Mouse (Mus musculus) lung, postnatal 25 days (tissue): Measurements from ENCODE around the gene Tle1.

Experiments
- DNase-seq: peaks from one replicate; pipeline ENCODE4 v3.0.0; 2022; ENCODE audit warnings: low spot score

The Tle1 gene

DNA sequence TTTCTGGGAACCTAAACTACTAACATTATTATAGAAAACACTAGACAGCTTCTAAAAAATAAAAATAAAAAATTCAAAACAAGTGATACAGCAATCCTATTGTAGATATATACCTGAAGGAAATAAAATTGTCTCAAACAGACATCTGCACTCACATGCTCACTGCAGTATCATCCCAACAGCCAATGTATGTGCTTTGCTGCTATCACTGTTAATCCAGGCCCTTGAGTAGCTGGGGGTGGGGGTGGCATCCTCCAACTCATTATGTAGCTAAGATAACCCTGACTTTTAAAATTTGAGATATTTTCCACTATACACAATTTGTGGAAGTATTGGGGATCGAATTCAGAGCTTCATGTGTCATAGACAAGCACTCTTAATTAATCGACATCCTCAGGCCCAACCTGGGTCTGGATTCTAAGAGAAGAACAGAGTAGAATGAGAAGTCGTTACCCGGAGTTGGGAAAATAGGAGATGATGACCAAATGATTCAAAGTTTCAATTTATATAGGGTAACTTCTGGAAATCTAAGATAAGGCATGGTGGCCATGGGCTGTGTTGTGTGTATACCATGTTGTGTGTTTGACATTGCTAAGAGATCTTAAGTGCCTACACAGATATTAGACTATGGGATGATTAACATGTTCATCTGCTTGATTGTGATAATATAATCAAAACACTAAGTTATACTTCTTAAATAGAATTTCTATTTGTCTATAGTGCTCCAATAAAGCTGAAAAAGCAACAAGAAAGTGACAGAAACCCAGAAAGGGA is 38.1 kb downstream of the Tle1 start:
- DNase-seq: no peak

DNA sequence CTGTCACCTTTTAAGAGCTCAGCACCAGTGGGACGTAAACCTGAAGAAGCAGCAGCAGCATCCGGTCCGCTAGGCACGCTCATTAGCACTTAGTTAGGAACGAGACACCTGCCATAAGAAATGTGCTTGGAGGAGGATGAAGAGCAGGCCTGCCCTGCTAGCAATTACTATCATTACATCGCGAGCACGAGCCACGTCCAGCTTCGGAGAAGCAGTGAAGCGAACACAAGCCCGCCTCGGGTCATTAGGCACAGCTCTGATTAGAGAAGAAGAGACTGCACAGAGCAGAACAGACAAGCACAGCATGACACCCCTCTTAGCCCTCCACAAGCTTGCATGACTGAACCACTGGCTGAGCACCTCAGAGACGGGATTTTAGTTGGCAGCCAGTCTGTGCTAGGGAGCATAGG is 40.6 kb downstream of the Tle1 start:
- no peak for DNase-seq

DNA sequence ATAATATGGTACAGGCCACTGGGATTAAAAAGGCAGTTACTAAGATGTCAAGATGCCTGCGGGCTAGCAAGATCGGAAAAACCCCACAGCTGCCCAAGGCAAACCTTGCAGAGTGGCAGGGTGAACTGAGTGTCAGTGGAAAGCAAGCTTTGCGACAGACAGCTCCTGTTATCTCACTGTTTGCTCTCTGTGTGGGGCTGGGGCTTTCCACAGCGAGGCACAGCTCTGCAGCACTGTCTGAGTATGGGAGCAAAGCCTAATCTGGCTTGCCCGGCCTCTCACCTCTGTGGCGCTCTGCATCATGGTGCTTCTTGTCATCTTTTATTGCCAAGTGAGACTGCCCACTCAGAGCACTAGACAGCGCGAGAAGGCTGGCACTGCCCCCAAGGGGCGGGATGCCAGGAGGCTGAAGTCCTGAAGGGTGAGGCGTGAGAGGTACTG is 42.8 kb downstream of the Tle1 start:
- DNase-seq: no peak

DNA sequence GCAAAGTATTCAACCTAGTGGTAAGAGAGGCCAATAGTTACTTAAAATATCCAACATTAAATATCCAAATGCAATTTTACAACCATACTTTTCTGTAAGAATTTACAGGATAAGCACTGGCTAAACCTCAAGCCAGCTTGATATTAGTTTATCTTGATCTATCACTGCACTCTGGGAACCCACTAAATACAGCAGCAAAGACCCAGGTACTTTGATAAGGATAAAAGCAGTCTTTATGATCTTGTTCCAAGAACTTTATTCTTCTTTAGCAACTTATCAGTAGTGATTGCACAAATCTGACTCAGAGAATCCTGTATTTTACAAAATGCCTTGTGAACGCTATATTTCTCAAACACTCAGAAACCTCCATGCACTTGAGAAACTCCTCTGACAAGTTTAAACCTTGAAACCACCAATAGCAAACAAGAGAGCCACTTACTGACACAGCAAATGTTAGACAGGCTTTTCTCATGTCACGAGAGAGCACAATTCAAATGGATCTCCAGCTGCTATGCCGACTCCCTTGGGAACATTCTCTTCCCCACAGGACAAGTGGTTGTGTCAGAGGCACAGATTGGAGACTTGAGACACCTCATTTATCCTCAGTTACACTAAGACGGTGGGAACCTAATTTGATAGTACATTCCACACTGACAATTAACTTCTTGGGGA is 50.1 kb downstream of the Tle1 start:
- DNase-seq: peak; percentile 48

DNA sequence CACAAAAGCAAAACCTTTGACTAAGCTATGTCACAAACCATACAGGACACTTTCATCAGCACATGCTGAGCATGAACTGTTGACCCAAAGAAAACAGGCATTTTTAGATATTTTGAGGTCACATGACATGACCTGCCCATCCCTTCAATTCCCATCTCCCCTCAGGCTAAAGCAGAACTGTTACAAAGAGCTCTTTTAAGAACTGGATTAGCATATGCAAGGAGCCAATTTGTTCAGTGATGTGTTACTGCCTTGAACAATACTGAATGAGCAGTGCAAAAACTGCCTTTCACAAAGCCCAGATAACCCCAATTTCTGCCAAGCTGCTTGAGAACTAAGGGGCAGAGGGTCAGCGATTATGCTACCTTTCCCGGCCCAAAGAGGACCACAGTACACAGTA is 54.7 kb downstream of the Tle1 start:
- no peak for DNase-seq

DNA sequence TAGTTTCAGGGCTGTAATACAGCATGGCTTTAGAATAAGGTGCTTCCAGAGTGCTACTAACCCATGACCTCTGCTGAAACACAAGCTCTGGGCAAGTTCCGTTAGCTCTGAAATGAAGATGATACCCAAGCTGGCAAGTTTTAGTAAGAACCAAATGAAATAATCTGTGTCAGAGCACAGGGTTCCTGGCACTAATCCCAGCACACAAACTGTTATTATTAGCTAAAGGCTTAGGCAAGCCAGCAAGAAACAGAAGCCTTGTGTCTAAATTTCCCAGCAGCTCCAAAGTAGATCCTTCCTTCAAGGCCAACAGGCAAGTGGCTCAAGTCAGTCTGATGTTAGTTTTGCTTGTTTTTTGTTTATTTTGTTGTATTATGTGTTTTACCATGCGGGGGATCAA is 56.2 kb downstream of the Tle1 start:
- no peak for DNase-seq

DNA sequence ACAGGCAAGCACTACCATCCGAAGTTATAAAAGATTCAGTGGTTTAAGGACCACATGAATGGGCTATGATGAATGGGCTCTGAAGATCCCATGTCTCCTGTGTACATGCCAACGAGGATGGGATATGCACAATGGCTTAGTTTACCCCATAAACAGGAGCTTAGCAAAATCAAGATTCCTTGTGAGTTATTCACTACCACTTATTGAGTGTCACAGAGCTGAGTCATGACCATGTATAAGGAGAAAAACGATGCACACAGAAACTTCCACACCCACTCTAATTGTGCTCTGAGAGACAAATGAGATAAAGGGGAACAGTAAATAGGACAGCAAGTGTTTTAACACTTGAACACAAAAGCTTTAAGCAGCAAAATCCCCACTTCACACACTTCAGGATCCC is 60.0 kb downstream of the Tle1 start:
- DNase-seq: no peak

DNA sequence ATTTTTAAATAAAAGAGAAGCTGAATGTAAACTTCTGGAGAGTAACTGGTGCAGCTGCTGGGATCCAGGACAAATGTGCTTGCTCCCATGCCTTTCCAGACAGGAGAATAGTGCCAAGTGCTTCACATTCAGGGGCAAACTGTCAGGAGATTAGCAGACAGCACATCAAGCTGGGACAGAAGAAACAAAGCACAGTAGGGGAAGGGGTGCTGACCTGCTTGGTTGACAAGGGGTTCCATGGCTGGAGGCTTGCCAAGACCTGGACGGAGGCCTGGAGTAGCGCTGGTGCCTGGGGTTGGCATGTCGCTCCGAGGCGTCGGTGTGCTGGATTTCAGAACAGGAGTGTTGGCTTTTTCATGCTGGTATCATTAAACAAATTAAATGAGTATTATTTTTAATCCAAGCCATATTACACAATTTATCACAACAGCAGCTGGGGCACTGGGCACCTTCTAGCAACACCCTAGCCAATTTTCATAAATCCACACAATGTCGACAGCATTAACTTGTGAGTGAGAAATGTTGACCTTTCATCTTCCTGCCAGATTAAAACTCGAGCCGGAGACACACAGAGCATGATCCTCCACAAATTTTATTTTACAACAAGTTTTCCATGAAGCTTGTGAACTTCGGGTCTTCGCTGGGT is 61.1 kb downstream of the Tle1 start:
- DNase-seq: no peak

DNA sequence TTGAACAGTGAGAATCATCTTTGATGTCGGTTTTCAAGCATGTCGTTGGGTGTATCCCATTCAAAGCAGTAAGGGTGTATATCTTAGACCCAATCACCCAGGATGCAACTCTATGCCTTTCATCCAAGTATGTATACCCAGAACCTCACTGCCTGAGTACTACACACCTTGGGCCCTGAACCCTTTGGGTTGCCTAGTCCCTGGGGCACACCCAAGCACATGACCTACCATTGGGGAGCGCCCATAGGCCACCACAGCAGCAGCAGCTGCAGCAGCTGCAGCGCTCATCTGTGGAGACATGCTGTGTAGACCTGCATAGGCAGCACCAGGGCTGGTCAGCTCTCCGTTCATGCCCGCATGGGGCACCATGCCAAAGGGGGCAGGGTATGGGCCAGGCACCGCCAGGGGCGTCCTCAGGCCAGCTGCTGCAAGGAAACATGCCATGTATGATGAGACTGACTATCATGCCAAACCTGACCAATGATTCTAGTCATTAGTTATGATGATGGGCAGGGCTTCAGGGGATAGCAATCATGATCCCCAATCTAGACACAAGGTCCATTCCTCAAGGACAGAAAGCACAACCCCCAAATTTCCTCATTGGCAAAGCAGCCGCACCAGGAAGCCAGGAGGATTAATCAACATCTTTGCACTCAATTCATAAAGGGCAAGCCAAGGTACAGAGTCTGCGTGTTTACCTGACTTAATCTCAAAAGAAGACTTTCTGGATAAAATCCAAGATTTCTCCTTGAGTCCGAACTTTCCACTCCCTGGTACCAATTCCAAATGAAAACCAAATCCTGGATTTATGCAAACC is 62.2 kb downstream of the Tle1 start:
- DNase-seq: no peak

DNA sequence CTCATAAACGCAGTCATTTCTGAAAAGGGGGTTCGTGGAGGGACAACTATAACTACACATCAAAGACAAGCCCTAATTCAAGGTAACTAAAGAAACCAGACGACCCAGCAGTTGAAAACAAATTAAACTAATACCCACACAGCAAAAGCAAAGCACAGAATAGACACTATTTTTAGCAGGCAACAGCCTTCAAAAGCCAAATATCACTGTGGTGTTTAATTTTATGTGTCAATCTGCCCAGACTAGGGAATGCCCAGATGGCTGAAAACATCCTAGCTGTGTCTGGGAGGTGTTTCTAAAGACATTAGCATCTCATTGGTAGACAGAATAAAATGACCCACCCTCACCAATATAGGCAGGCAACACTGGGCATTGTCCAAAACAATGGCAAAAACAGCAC is 68.1 kb downstream of the Tle1 start:
- DNase-seq: no peak

DNA sequence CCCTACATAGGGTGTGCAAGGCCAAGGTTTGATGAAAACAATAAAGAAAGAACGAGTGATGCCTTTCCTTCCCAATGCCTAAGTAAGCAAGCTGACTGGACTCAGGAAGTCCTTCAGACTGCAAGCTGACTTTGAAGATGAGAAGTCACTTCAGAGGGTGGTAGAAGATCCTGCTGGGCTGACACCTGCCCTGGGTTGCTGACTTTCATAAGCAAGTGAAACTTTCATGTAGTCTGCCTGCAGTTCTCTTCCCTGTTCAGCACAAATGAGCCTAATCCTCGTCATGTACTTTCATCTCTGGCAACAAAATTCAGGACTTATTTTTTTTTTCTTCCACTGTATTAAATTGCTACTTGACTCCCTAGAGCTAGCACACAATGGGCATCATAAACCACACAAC is 73.1 kb downstream of the Tle1 start:
- DNase-seq: no peak

DNA sequence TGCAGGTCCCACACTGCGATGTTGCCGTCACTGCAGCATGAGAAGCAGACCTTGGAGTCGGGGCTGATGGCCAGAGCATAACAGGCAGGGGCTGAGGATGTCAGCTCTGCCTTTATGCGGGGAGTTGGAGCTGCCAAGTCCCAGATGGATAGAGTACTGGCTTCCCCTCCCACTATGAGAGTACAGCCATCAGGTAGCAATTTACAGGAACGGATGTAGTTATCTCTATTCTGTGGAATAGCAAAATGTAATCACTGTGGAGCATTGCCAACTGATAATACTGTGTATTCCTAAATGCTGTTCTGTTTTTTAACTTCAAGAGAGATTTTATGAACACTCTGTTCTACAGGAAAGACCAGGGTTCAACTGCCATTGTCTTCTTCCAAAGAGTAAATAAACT is 75.9 kb downstream of the Tle1 start:
- DNase-seq: peak; percentile 51

DNA sequence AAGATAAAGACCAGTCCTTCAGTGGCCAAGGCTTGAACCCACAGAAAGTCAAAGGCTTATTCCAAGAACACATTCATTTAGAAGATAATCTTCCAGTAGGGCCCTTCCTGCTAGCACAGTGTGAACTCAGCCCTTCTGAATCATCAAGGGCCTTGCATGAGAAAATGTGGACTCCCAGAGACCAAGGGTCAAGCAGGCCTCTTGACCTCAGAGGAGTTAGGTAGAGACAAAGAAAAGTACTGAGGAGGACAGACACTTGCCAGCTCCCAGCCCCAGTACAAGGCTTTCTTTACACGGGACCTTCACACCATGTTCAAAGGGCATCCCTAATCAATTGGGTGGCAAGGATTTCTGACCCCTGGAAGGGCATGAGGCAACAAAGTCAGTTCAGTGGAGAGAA is 77.9 kb downstream of the Tle1 start:
- peak; percentile 19 for DNase-seq

DNA sequence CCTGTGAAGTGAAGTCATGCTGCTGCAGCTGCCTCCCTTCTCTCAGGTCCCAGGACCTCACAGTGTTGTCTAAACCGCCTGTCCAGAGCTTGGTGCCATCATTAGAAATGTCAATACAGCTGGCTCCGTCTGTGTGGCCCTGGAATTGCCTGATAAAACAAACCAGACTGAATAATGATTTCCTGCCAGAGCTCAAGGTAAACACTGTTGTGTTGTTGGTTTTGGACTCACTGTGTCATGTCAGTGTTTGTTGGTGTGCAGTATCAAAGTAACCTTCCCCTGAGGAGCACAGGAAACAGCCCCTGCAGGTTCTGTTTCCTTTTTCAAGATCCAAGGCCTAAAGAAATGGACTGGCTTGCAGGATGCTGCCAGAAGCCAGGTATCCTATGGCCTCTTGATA is 78.4 kb downstream of the Tle1 start:
- DNase-seq: peak; percentile 44

DNA sequence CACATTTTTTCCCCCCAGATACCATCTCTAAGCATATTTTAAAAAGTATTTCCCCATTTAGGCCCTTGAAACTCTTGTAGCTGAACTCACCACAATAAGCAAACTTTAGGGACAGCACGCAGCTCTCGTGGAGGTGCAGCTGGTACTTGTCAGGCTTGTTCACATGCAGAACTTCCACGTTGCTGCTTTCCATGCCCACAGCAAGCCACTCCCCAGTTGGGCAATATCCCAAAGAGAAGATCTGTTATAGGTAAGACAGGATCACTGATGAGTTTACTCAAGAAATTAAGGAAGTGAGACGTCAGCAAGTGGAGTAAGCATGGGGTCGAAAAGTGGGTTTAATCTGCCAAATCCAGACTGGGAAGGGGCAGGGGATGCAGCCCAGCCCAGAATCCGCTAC is 80.7 kb downstream of the Tle1 start:
- DNase-seq: no peak

DNA sequence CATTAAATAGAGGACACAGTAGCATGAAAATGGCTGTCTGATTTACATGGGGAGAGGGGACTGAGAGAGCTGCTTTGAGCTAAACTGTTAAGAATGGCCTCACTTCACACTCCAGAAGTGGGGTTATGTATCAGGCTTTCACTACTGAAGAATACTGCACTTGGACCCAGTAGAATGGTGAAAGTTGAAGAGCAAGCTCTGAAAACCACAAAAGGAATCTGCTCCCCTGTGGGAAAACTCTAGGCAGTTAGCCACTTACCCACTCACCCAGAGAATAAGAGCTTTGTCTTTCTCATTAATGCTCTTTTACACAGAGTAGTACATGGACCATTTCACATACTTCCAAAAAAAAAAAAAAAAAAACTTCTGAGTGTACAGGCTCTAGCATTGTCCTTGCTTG is 95.0 kb downstream of the Tle1 start:
- no peak for DNase-seq

DNA sequence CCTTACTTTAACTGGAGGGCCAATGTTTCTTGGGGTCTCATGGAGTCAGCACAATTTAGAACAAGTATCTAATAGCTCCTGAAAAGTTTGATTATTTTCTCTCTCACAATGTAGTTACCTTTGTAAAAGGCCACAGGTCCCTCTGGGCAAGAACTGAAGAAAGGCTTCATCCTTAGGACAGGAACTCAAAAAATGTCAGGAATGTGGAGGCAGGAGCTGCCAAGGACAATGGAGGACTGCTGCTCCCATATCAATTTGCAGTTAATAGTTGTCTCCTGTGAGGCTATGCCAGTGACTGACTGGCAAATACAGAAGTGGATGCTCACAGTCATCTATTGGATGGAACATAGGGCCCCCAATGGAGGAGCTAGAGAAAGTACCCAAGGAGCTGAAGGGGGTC is 96.5 kb downstream of the Tle1 start:
- DNase-seq: no peak

DNA sequence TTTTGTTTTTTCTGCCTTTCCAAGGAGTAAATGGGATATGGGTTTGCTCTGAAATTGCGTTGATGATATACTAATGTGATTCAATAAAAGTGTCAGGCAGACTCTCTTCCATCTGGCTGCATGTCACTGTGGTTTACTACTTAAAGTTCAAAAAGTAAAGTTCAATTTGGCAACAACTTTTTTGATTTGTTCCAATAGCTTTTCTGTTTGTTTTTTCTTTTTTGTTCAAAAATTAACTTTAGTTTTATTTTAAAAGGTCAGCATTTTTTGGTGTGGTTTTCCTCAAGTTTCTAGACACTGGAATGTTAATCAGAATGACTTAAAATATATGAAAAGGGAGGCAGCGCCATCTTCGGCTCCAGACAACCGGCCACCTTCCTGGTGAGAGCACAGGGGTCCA is 112.9 kb downstream of the Tle1 start:
- DNase-seq: no peak

DNA sequence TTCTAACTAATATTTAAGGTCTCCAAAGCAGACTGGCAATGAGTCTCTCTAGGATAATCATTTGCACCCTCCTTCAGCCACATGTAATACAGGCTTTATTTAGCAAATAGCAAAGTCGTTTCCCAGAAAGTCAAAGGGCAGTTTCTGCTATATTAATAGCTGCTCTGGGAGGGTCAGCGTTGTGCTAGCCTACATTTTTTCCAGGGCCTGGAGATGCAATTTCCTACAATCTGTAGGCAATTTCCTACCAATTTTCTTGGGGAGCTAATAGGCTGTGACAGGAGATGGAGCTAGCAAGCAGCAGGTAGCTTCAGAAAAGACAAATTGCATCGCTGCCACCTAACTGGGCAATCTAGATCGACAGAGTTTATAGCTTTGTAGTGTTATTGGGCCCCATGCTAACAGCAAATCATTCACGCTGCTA is 131.6 kb downstream of the Tle1 start:
- DNase-seq: no peak

DNA sequence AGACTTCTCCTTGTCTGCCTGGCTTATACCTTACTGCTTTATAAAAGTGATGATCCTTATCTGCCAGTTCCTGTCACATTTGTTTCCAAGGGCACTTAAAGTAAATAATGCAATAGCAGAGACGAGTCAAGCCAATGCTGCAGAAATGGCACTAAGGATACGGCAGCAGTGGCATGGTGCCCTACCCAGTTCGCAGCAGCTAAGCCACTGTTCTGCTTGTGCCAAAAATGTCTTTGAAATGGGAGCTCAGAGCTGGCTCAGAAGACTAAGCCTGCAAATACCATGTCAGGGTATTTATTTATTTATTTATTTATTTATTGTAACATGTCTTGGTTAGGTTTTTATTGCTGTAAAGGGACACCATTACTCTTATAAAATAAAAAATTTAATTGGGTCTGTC is 132.8 kb downstream of the Tle1 start:
- DNase-seq: no peak
